Mouse (Mus musculus): ENCODE results near the gene Vps37c.

GRCm38 (mm10) chr19:10739916-10740315 is 51.4 kb downstream of the Vps37c start:
- TF ChIP-seq CTCF (IDR thresholded peaks at IDR 0.05; ENCODE audit: borderline replicate concordance, insufficient read depth, low read length) (no peak), POLR2A (IDR thresholded peaks at IDR 0.05; ENCODE audit: low read depth, low read length) (no peak)

Data from embryonic fibroblast, embryonic 13.5 days (primary cell).